Mouse (Mus musculus): ENCODE results near the gene Fam161a. TPM values are rescaled to one million over a fixed set of nuclear protein-coding genes. Genes with fewer than 3 reads are reported as not detected.

Fam161a gene
- polyA plus RNA-seq, 1 experiment, result not detected

DNA sequence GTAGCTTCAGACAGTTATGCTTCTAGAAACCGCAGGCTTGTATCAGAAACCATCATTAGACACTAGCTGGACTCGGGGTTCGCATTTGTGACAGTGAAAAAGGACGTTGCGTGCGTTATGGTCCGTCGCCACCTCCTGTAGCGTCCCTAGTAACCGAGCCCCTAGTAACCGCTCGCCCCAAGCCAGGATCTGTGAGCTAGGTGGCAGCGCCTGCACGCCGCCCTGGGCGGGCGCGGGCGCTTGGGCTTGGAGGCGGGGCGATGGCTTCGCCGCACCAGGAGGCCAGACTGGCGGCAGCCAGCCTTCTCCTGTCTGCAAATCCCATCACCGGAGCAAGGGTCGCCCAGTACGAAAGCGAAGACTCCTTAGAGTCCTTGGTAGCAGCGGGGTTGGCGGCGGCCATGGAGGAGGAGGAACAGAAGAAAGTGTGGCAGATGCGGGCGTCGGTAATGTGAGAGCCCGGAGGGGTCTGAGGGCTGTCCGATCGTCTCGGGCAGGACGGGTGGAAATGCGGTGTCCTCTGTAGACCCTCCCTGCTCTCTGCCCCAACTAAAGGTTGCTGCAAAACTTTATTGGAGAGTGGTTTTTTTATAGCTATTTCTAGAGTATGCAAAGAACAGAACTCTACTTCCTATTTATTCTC, 971 bp downstream of the Fam161a start:
- peak overlapping the region; percentile 71 for H3K4me3 ChIP-seq (ENCODE audit: low read depth, low read length)
- H3K4me1 ChIP-seq (ENCODE audit: control insufficient read depth, insufficient read depth, insufficient read length, low read length), result peaks cover 4% of the 10 kb centered on the region; the same call in 1 of the 2 replicates
- H3K36me3 ChIP-seq (ENCODE audit: control insufficient read depth, insufficient read depth, low read length), result peaks cover 9% of the 10 kb centered on the region
- H3K27ac ChIP-seq (ENCODE audit: insufficient read depth, low read depth, low read length), result peak overlapping the region; percentile 26
- TF ChIP-seq CTCF (IDR thresholded peaks at IDR 0.05; ENCODE audit: extremely low read depth, insufficient read length, insufficient replicate concordance, low read depth, low read length) (no peak), POLR2A (IDR thresholded peaks at IDR 0.05; ENCODE audit: low read depth, low read length) (no peak)
- WGBS, result 1% methylated on average over 40 of the region's 40 CpGs
- no peaks in the 10 kb centered on the region for H3K27me3 ChIP-seq (ENCODE audit: control insufficient read depth, insufficient read depth, low read length)

DNA sequence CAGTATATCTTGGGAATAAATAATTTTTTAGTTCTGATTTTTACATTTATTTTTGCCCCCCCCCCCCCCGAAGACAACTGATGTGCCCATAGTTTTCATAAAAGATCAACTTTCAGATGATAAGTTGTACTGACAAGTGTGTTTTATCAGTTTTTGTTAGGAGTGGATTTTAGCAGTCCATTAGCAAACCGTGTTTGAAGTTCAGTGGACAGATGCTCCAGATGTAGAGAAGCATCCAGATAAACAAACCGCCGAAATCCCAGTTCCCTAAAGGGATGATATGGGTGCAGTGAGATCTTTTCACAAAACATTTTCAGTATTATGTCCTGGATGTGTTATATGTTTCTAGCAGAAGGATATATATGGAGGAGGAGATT, 1.5 kb downstream of the Fam161a start:
- Histone ChIP-seq H3K4me1 (ENCODE audit: control insufficient read depth, insufficient read depth, insufficient read length, low read length) (peaks cover 4% of the 10 kb centered on the region; the same call in 1 of the 2 replicates), H3K27me3 (ENCODE audit: control insufficient read depth, insufficient read depth, low read length) (no peaks in the 10 kb centered on the region), H3K27ac (ENCODE audit: insufficient read depth, low read depth, low read length) (no peak overlapping the region), H3K36me3 (ENCODE audit: control insufficient read depth, insufficient read depth, low read length) (peaks cover 4% of the 10 kb centered on the region), H3K4me3 (ENCODE audit: low read depth, low read length) (no peak overlapping the region)
- 40% methylated on average over 4 of the region's 4 CpGs for WGBS
- TF ChIP-seq CTCF (IDR thresholded peaks at IDR 0.05; ENCODE audit: extremely low read depth, insufficient read length, insufficient replicate concordance, low read depth, low read length) (no peak), POLR2A (IDR thresholded peaks at IDR 0.05; ENCODE audit: low read depth, low read length) (no peak)

GRCm38 (mm10) chr11:23013096-23013495, 5.8 kb downstream of the Fam161a start:
- no peak for TF ChIP-seq CTCF (IDR thresholded peaks at IDR 0.05; ENCODE audit: extremely low read depth, insufficient read length, insufficient replicate concordance, low read depth, low read length)
- no peak for TF ChIP-seq POLR2A (IDR thresholded peaks at IDR 0.05; ENCODE audit: low read depth, low read length)
- WGBS, result 90% methylated on average over 1 of the region's 1 CpGs

GRCm38 (mm10) chr11:23013580-23014294, 6.4 kb downstream of the Fam161a start:
- no peak overlapping the region for H3K27ac ChIP-seq (ENCODE audit: insufficient read depth, low read depth, low read length)
- 97% methylated on average over 4 of the region's 4 CpGs for WGBS
- H3K36me3 ChIP-seq (ENCODE audit: control insufficient read depth, insufficient read depth, low read length), result no peaks in the 10 kb centered on the region

More at GRCm38 (mm10) chr11:23013096-23013495, 5.8 kb downstream of the Fam161a start:
- Histone ChIP-seq H3K36me3 (ENCODE audit: control insufficient read depth, insufficient read depth, low read length) (no peaks in the 10 kb centered on the region), H3K27ac (ENCODE audit: insufficient read depth, low read depth, low read length) (no peak overlapping the region), H3K4me3 (ENCODE audit: low read depth, low read length) (no peak overlapping the region), H3K27me3 (ENCODE audit: control insufficient read depth, insufficient read depth, low read length) (no peaks in the 10 kb centered on the region), H3K4me1 (ENCODE audit: control insufficient read depth, insufficient read depth, insufficient read length, low read length) (no peaks in the 10 kb centered on the region)

DNA sequence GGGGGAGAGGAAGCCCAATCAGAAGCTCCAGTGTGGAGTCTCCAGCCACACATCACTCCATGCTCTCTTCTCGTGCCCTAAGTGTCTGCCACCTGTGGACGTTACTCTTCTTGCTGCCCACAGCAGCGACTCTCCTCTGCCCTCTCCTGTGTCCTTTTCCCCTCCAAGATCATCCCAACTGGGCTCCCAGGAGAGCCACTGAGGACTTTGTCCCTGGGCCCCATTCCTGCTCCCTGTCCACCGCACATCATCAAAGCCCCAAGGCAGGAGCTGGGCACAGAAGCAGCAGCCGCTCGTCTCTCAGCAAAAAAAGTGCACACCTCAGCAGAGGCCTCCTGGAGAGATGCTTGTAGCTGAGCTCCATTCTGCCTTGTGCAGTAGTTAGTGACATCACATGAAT, 7.7 kb downstream of the Fam161a start:
- Histone ChIP-seq H3K36me3 (ENCODE audit: control insufficient read depth, insufficient read depth, low read length) (no peaks in the 10 kb centered on the region), H3K4me1 (ENCODE audit: control insufficient read depth, insufficient read depth, insufficient read length, low read length) (no peaks in the 10 kb centered on the region), H3K4me3 (ENCODE audit: low read depth, low read length) (no peak overlapping the region), H3K27me3 (ENCODE audit: control insufficient read depth, insufficient read depth, low read length) (no peaks in the 10 kb centered on the region), H3K27ac (ENCODE audit: insufficient read depth, low read depth, low read length) (no peak overlapping the region)
- no peak for TF ChIP-seq CTCF (IDR thresholded peaks at IDR 0.05; ENCODE audit: extremely low read depth, insufficient read length, insufficient replicate concordance, low read depth, low read length)
- TF ChIP-seq POLR2A (IDR thresholded peaks at IDR 0.05; ENCODE audit: low read depth, low read length), result no peak
- WGBS, result 63% methylated on average over 6 of the region's 6 CpGs

More at GRCm38 (mm10) chr11:23013580-23014294, 6.4 kb downstream of the Fam161a start:
- Histone ChIP-seq H3K27me3 (ENCODE audit: control insufficient read depth, insufficient read depth, low read length) (no peaks in the 10 kb centered on the region), H3K4me1 (ENCODE audit: control insufficient read depth, insufficient read depth, insufficient read length, low read length) (no peaks in the 10 kb centered on the region), H3K4me3 (ENCODE audit: low read depth, low read length) (no peak overlapping the region)
- TF ChIP-seq POLR2A (IDR thresholded peaks at IDR 0.05; ENCODE audit: low read depth, low read length), result no peak
- TF ChIP-seq CTCF (IDR thresholded peaks at IDR 0.05; ENCODE audit: extremely low read depth, insufficient read length, insufficient replicate concordance, low read depth, low read length), result peak; percentile 43; the same call in 1 of the 2 replicates

DNA sequence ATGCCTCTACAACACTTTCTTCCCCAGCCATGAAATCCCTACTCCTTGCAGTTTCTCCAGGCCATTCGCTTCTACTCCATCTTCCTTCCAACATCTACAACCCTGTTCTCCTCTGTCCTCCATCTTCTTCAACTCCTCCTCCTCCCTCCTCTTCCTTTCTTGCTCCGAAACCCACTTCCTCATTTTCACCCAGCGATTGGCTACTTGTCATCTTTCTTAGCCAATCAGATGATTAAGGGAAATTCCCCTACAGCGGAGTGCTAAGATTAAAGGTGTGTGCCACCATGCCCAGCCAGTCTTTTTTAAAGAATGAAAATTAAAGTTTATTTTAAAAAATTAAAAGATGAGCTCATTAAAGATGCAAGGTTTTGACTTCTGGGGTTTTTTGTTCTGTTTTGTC, 10.6 kb downstream of the Fam161a start:
- H3K27me3 ChIP-seq (ENCODE audit: control insufficient read depth, insufficient read depth, low read length), result no peaks in the 10 kb centered on the region
- WGBS, result 93% methylated on average over 4 of the region's 4 CpGs
- no peaks in the 10 kb centered on the region for H3K4me1 ChIP-seq (ENCODE audit: control insufficient read depth, insufficient read depth, insufficient read length, low read length)
- H3K4me3 ChIP-seq (ENCODE audit: low read depth, low read length), result no peak overlapping the region
- TF ChIP-seq CTCF (IDR thresholded peaks at IDR 0.05; ENCODE audit: extremely low read depth, insufficient read length, insufficient replicate concordance, low read depth, low read length) (no peak), POLR2A (IDR thresholded peaks at IDR 0.05; ENCODE audit: low read depth, low read length) (no peak)
- no peaks in the 10 kb centered on the region for H3K36me3 ChIP-seq (ENCODE audit: control insufficient read depth, insufficient read depth, low read length)
- H3K27ac ChIP-seq (ENCODE audit: insufficient read depth, low read depth, low read length), result no peak overlapping the region

DNA sequence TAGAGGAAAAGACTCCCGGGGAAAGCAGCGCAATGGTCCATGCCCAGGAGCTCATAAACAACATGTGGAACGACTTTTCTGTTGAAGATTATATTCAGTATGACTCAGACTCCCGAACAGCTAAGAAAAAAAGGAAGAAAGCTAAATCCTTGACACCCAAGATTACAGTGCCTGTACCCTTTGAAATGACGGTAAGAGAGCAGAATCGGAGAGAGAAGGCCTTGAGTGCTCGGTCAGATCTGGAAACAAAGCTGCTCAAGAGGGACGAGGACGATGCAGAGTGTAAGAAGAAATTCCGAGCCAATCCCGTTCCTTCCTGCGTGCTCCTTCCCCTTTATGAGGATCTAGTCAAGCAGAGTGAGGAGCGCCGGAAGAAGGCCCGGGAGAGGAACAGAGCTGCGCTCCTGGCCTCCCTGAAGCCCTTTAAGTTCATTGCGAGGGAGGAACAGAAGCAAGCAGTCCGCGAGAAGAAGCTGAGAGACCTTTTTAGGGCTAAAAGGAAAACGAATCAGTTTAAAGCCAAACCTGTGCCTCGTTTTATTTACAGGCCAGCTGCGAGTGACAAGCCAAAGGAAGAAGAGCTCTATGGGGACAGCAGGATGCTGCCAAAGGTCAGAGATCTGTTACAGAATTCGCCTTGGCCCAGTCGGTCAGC, 12.9 kb downstream of the Fam161a start:
- TF ChIP-seq CTCF (IDR thresholded peaks at IDR 0.05; ENCODE audit: extremely low read depth, insufficient read length, insufficient replicate concordance, low read depth, low read length), result no peak
- TF ChIP-seq POLR2A (IDR thresholded peaks at IDR 0.05; ENCODE audit: low read depth, low read length), result no peak
- WGBS, result 81% methylated on average over 24 of the region's 24 CpGs
- Histone ChIP-seq H3K27ac (ENCODE audit: insufficient read depth, low read depth, low read length) (no peak overlapping the region), H3K4me3 (ENCODE audit: low read depth, low read length) (no peak overlapping the region), H3K4me1 (ENCODE audit: control insufficient read depth, insufficient read depth, insufficient read length, low read length) (no peaks in the 10 kb centered on the region), H3K36me3 (ENCODE audit: control insufficient read depth, insufficient read depth, low read length) (no peaks in the 10 kb centered on the region), H3K27me3 (ENCODE audit: control insufficient read depth, insufficient read depth, low read length) (no peaks in the 10 kb centered on the region)

Measured in small intestine, adult 2 months (tissue).